Mouse (Mus musculus): ENCODE data around the gene Gm10220. TPM values are rescaled to one million over a fixed set of nuclear protein-coding genes. Genes with fewer than 3 reads are reported as not detected.

The Gm10220 gene
- not detected for polyA plus RNA-seq (2014; fragmentation: Illumina TruSeq; extraction: RNeasy Lipid Tissue Mini Kit (QIAGEN cat#74804); ENCODE audit: low read depth, low replicate concordance)

GRCm38 (mm10) chr5:26121321-26121720, at the start of gene Gm10220:
Gm10220 (minus strand) TSS chr5:26121421.

GRCm38 (mm10) chr5:26105262-26105661, 16.0 kb downstream of the Gm10220 start, which contains the start of gene 5031410I06Rik:
5031410I06Rik (minus strand) TSS chr5:26105362.

GRCm38 (mm10) chr5:26089191-26089590, 32.0 kb downstream of the Gm10220 start, which contains the start of gene Gm10471:
Gm10471 (minus strand) TSS chr5:26089291.

Other genes starting within 250 kb of the Gm10220 start
- gene Gm21663, start 179.0 kb downstream of the Gm10220 start, polyA plus RNA-seq (2014; fragmentation: Illumina TruSeq; extraction: RNeasy Lipid Tissue Mini Kit (QIAGEN cat#74804); ENCODE audit: low read depth, low replicate concordance) = not detected
- not detected for gene Gm21671, start 167.0 kb downstream of the Gm10220 start, polyA plus RNA-seq (2014; fragmentation: Illumina TruSeq; extraction: RNeasy Lipid Tissue Mini Kit (QIAGEN cat#74804); ENCODE audit: low read depth, low replicate concordance)
- gene Gm21680, start 148.8 kb downstream of the Gm10220 start, polyA plus RNA-seq (2014; fragmentation: Illumina TruSeq; extraction: RNeasy Lipid Tissue Mini Kit (QIAGEN cat#74804); ENCODE audit: low read depth, low replicate concordance) = not detected
- not detected for gene Gm21698, start 132.8 kb downstream of the Gm10220 start, polyA plus RNA-seq (2014; fragmentation: Illumina TruSeq; extraction: RNeasy Lipid Tissue Mini Kit (QIAGEN cat#74804); ENCODE audit: low read depth, low replicate concordance)
- gene Gm1979, start 116.6 kb downstream of the Gm10220 start, polyA plus RNA-seq (2014; fragmentation: Illumina TruSeq; extraction: RNeasy Lipid Tissue Mini Kit (QIAGEN cat#74804); ENCODE audit: low read depth, low replicate concordance) = not detected
- gene Gm5862, start 98.5 kb downstream of the Gm10220 start, polyA plus RNA-seq (2014; fragmentation: Illumina TruSeq; extraction: RNeasy Lipid Tissue Mini Kit (QIAGEN cat#74804); ENCODE audit: low read depth, low replicate concordance) = not detected
- not detected for gene Speer4a, start 81.9 kb downstream of the Gm10220 start, polyA plus RNA-seq (2014; fragmentation: Illumina TruSeq; extraction: RNeasy Lipid Tissue Mini Kit (QIAGEN cat#74804); ENCODE audit: low read depth, low replicate concordance)
- gene Gm7347, start 62.8 kb downstream of the Gm10220 start, polyA plus RNA-seq (2014; fragmentation: Illumina TruSeq; extraction: RNeasy Lipid Tissue Mini Kit (QIAGEN cat#74804); ENCODE audit: low read depth, low replicate concordance) = not detected
- not detected for gene Gm10471, start 32.1 kb downstream of the Gm10220 start, polyA plus RNA-seq (2014; fragmentation: Illumina TruSeq; extraction: RNeasy Lipid Tissue Mini Kit (QIAGEN cat#74804); ENCODE audit: low read depth, low replicate concordance)
- gene 5031410I06Rik, start 16.1 kb downstream of the Gm10220 start, polyA plus RNA-seq (2014; fragmentation: Illumina TruSeq; extraction: RNeasy Lipid Tissue Mini Kit (QIAGEN cat#74804); ENCODE audit: low read depth, low replicate concordance) = not detected
- gene Gm7361, start 136.3 kb upstream of the Gm10220 start, polyA plus RNA-seq (2014; fragmentation: Illumina TruSeq; extraction: RNeasy Lipid Tissue Mini Kit (QIAGEN cat#74804); ENCODE audit: low read depth, low replicate concordance) = not detected

All from liver, adult 10 weeks (tissue).